Mouse (Mus musculus): Measurements from ENCODE around the gene Cabp1.

GRCm38 (mm10) chr5:115146747-115147130 lies 47.4 kb downstream of the Cabp1 start:
- TF ChIP-seq GATA1 (IDR thresholded peaks at IDR 0.05; ENCODE audit: low read length) (no peak), TAL1 (IDR thresholded peaks at IDR 0.05; ENCODE audit: low read length) (no peak)

Data from erythroblast, embryonic 14.5 days (primary cell).